Mouse (Mus musculus): ENCODE measurements at regions not wholly inside any gene's neighbourhood (a gene's known extent, or its start where the extent isn't known, plus 50 kb on each side); places are given as distances from the start of the nearest gene placed in this dataset.

GRCm38 (mm10) chr3:128043709-128044108 lies 147.6 kb upstream of the Fam241a start:
- Histone ChIP-seq H3K4me3 (ENCODE audit: control insufficient read depth, insufficient read depth, low read length) (no peak overlapping the region), H3K27me3 (ENCODE audit: control insufficient read depth, insufficient read depth, low read length) (no peaks in the 10 kb centered on the region), H3K4me1 (replicated peaks; ENCODE audit: control insufficient read depth, insufficient read depth, low read length) (no peaks in the 10 kb centered on the region), H3K27ac (ENCODE audit: control insufficient read depth, insufficient read depth, low read length) (no peak overlapping the region), H3K36me3 (ENCODE audit: control insufficient read depth, insufficient read depth, low read length) (no peaks in the 10 kb centered on the region)
- 84% methylated on average over 3 of the region's 3 CpGs for WGBS
- DNase-seq, result no peak
- TF ChIP-seq CTCF (IDR thresholded peaks at IDR 0.05; ENCODE audit: borderline replicate concordance, control insufficient read depth, extremely low read depth, insufficient read depth, low read length, poor library complexity) (no peak), POLR2A (IDR thresholded peaks at IDR 0.05; ENCODE audit: control insufficient read depth, extremely low read depth, insufficient read depth, low read length, poor library complexity) (no peak)

DNA sequence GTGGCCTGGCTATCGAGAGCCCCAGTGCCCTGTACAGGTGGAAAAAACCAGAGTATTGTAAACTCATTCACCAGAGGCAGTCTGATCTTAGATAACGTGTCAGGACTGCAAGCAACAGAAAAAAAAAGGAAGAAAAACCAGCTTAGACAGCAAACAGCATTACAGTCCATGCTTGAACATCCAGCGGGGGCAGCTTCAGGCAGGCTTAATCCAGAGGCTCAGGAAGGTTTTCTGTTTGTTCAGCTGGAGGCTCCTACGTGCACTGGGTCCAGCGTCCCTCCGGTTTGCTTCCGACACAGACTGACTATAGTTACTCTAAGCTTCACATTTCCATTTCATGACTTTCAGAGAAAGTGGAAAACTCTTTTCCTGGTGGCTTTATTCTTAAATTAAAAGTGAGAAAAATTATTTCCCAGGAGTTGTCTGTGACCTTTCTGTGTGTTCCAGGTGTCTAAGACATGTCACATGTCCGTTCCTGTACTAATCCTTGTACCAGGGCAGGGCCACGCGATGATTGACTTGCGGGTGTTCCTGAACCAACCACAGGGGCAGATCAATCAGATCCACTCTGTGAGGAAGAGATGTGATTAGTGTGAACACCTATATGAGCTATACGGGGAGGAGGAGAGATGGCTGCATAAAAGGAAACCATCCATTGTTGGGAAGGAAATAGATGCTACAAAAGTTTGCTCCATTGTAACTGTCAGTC lies 144.4 kb upstream of the Fam241a start:
- Histone ChIP-seq H3K36me3 (ENCODE audit: control insufficient read depth, insufficient read depth, low read length) (no peaks in the 10 kb centered on the region), H3K27me3 (ENCODE audit: control insufficient read depth, insufficient read depth, low read length) (no peaks in the 10 kb centered on the region), H3K4me3 (ENCODE audit: control insufficient read depth, insufficient read depth, low read length) (no peak overlapping the region), H3K27ac (ENCODE audit: control insufficient read depth, insufficient read depth, low read length) (no peak overlapping the region), H3K4me1 (replicated peaks; ENCODE audit: control insufficient read depth, insufficient read depth, low read length) (no peaks in the 10 kb centered on the region)
- WGBS, result 48% methylated on average over 12 of the region's 12 CpGs
- no peak for TF ChIP-seq POLR2A (IDR thresholded peaks at IDR 0.05; ENCODE audit: control insufficient read depth, extremely low read depth, insufficient read depth, low read length, poor library complexity)
- TF ChIP-seq CTCF (IDR thresholded peaks at IDR 0.05; ENCODE audit: borderline replicate concordance, control insufficient read depth, extremely low read depth, insufficient read depth, low read length, poor library complexity), result no peak
- no peak for DNase-seq

DNA sequence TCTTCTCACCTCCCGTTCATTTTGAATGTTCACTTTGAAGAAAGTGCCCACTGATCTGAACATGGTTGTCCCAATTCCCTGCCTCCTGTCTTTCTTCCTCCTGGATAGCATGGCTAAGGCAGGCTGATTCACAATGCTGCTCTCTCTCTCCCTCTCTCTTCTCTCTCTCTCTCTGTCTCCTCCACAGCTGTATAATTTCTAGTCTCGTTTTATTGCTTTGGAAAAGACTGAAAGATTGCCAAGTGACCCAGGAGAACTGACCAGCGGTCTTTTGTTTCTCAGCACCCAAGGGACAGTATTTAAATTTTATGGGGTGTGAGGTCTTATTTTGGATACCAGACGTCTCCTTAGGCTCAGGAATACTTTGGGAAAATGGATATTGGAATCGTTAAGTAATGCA lies 143.1 kb upstream of the Fam241a start:
- no peaks in the 10 kb centered on the region for H3K4me1 ChIP-seq (replicated peaks; ENCODE audit: control insufficient read depth, insufficient read depth, low read length)
- H3K27ac ChIP-seq (ENCODE audit: control insufficient read depth, insufficient read depth, low read length), result no peak overlapping the region
- WGBS, result 83% methylated on average over 5 of the region's 5 CpGs
- H3K36me3 ChIP-seq (ENCODE audit: control insufficient read depth, insufficient read depth, low read length), result no peaks in the 10 kb centered on the region
- no peak for TF ChIP-seq POLR2A (IDR thresholded peaks at IDR 0.05; ENCODE audit: control insufficient read depth, extremely low read depth, insufficient read depth, low read length, poor library complexity)
- TF ChIP-seq CTCF (IDR thresholded peaks at IDR 0.05; ENCODE audit: borderline replicate concordance, control insufficient read depth, extremely low read depth, insufficient read depth, low read length, poor library complexity), result no peak
- no peaks in the 10 kb centered on the region for H3K27me3 ChIP-seq (ENCODE audit: control insufficient read depth, insufficient read depth, low read length)
- H3K4me3 ChIP-seq (ENCODE audit: control insufficient read depth, insufficient read depth, low read length), result no peak overlapping the region
- no peak for DNase-seq

DNA sequence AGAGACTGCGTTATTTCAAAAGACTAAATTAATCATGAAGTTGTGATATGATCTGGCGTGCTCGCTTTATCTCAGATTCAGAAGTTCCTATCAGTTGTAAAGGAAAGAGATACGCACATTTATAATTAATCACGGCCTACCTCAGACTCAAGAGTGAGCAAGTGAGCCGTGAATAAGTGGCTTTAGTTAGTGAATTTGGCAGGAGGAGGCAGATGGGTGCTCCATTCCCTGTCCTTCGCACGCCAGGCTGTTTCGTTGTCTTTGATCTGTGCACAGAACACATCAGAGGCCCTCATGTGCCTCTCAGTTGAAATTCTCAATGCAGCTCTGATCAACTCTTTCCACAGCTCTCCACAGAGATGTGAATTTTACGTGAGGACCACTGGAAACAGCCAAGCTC lies 140.4 kb upstream of the Fam241a start:
- Histone ChIP-seq H3K36me3 (ENCODE audit: control insufficient read depth, insufficient read depth, low read length) (no peaks in the 10 kb centered on the region), H3K4me3 (ENCODE audit: control insufficient read depth, insufficient read depth, low read length) (no peak overlapping the region), H3K27ac (ENCODE audit: control insufficient read depth, insufficient read depth, low read length) (no peak overlapping the region), H3K27me3 (ENCODE audit: control insufficient read depth, insufficient read depth, low read length) (no peaks in the 10 kb centered on the region), H3K4me1 (replicated peaks; ENCODE audit: control insufficient read depth, insufficient read depth, low read length) (no peaks in the 10 kb centered on the region)
- no peak for DNase-seq
- WGBS, result 90% methylated on average over 10 of the region's 10 CpGs
- TF ChIP-seq POLR2A (IDR thresholded peaks at IDR 0.05; ENCODE audit: control insufficient read depth, extremely low read depth, insufficient read depth, low read length, poor library complexity) (no peak), CTCF (IDR thresholded peaks at IDR 0.05; ENCODE audit: borderline replicate concordance, control insufficient read depth, extremely low read depth, insufficient read depth, low read length, poor library complexity) (no peak)

- Histone ChIP-seq H3K27ac (ENCODE audit: control insufficient read depth, insufficient read depth, low read length) (no peak overlapping the region), H3K4me1 (replicated peaks; ENCODE audit: control insufficient read depth, insufficient read depth, low read length) (no peaks in the 10 kb centered on the region), H3K36me3 (ENCODE audit: control insufficient read depth, insufficient read depth, low read length) (no peaks in the 10 kb centered on the region), H3K4me3 (ENCODE audit: control insufficient read depth, insufficient read depth, low read length) (no peak overlapping the region), H3K27me3 (ENCODE audit: control insufficient read depth, insufficient read depth, low read length) (no peaks in the 10 kb centered on the region)
- TF ChIP-seq CTCF (IDR thresholded peaks at IDR 0.05; ENCODE audit: borderline replicate concordance, control insufficient read depth, extremely low read depth, insufficient read depth, low read length, poor library complexity) (no peak), POLR2A (IDR thresholded peaks at IDR 0.05; ENCODE audit: control insufficient read depth, extremely low read depth, insufficient read depth, low read length, poor library complexity) (no peak)
- WGBS, result 95% methylated on average over 3 of the region's 3 CpGs
- DNase-seq, result no peak
Measured at GRCm38 (mm10) chr3:128030352-128030751, 134.2 kb upstream of the Fam241a start.

DNA sequence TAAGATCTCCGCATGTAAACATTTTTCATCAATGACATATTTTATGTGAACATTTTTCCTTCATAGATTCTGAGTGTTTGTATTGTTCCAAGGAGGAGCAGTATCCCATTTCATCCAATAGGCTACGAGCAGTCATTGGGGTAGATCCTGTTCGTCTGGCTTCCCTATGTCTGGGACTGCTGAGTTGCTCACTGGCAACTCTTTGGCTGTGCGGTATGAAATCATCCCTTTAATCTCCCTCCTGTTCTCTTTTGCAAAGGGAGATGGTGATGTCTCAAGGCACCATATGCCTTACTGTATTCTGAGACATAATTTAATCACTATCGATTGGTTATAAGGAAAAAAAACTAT lies 133.4 kb upstream of the Fam241a start:
- 91% methylated on average over 5 of the region's 5 CpGs for WGBS
- H3K36me3 ChIP-seq (ENCODE audit: control insufficient read depth, insufficient read depth, low read length), result no peaks in the 10 kb centered on the region
- H3K27ac ChIP-seq (ENCODE audit: control insufficient read depth, insufficient read depth, low read length), result no peak overlapping the region
- no peak overlapping the region for H3K4me3 ChIP-seq (ENCODE audit: control insufficient read depth, insufficient read depth, low read length)
- no peak for DNase-seq
- H3K27me3 ChIP-seq (ENCODE audit: control insufficient read depth, insufficient read depth, low read length), result no peaks in the 10 kb centered on the region
- TF ChIP-seq POLR2A (IDR thresholded peaks at IDR 0.05; ENCODE audit: control insufficient read depth, extremely low read depth, insufficient read depth, low read length, poor library complexity), result no peak
- no peak for TF ChIP-seq CTCF (IDR thresholded peaks at IDR 0.05; ENCODE audit: borderline replicate concordance, control insufficient read depth, extremely low read depth, insufficient read depth, low read length, poor library complexity)
- no peaks in the 10 kb centered on the region for H3K4me1 ChIP-seq (replicated peaks; ENCODE audit: control insufficient read depth, insufficient read depth, low read length)

All from thymus, adult 2 months (tissue).